Mouse (Mus musculus): Measurements from ENCODE around the gene Hivep2. TPM values are rescaled to one million over a fixed set of nuclear protein-coding genes. Genes with fewer than 3 reads are reported as not detected.
A peak's percentile ranks its signal among the peaks of the same experiment; 100 is the strongest.

Hivep2 gene
- polyA plus RNA-seq, 1 experiment from 2014 or later = 5.9 TPM

GRCm38 (mm10) chr10:13963908-13964500, 1.9 kb upstream of the Hivep2 start:
- 16% methylated on average over 8 of the region's 8 CpGs for WGBS
- Histone ChIP-seq H3K4me3 (replicated peaks) (peak overlapping the region; percentile 80), H3K27me3 (peaks cover 12% of the 10 kb centered on the region), H3K36me3 (no peaks in the 10 kb centered on the region), H3K4me1 (peaks cover 9% of the 10 kb centered on the region; the same call in 1 of the 2 replicates), H3K9me3 (replicated peaks) (no peaks in the 10 kb centered on the region), H3K9ac (peak overlapping the region; percentile 82; the same call in 1 of the 2 replicates), H3K27ac (peak overlapping the region; percentile 96), H3K4me2 (peak overlapping the region; percentile 84)
- ATAC-seq (replicated peaks; ENCODE audit: low FRiP score) = no peak

- Histone ChIP-seq H3K9me3 (replicated peaks) (no peaks in the 10 kb centered on the region), H3K4me2 (peak overlapping the region; percentile 84), H3K27me3 (peaks cover 12% of the 10 kb centered on the region), H3K4me1 (peaks cover 9% of the 10 kb centered on the region; the same call in 1 of the 2 replicates), H3K4me3 (replicated peaks) (peak overlapping the region; percentile 80), H3K9ac (peak overlapping the region; percentile 82), H3K36me3 (no peaks in the 10 kb centered on the region), H3K27ac (peak overlapping the region; percentile 96)
- WGBS = 0% methylated on average over 65 of the region's 65 CpGs
- peak; percentile 40 for ATAC-seq (replicated peaks; ENCODE audit: low FRiP score)
Observed at GRCm38 (mm10) chr10:13964501-13965281, 1.2 kb upstream of the Hivep2 start.

GRCm38 (mm10) chr10:13965316-13965973, 430 bp upstream of the Hivep2 start:
- peak overlapping the region; percentile 96 for H3K27ac ChIP-seq
- peaks cover 12% of the 10 kb centered on the region for H3K27me3 ChIP-seq
- no peaks in the 10 kb centered on the region for H3K9me3 ChIP-seq (replicated peaks)
- peak; percentile 82 for ATAC-seq (replicated peaks; ENCODE audit: low FRiP score)
- H3K9ac ChIP-seq = peak overlapping the region; percentile 82
- H3K4me2 ChIP-seq = peak overlapping the region; percentile 84
- WGBS = under 1% methylated on average over 53 of the region's 54 CpGs
- peak overlapping the region; percentile 80 for H3K4me3 ChIP-seq (replicated peaks)
- H3K36me3 ChIP-seq = no peaks in the 10 kb centered on the region
- H3K4me1 ChIP-seq = peaks cover 9% of the 10 kb centered on the region; the same call in 1 of the 2 replicates

DNA sequence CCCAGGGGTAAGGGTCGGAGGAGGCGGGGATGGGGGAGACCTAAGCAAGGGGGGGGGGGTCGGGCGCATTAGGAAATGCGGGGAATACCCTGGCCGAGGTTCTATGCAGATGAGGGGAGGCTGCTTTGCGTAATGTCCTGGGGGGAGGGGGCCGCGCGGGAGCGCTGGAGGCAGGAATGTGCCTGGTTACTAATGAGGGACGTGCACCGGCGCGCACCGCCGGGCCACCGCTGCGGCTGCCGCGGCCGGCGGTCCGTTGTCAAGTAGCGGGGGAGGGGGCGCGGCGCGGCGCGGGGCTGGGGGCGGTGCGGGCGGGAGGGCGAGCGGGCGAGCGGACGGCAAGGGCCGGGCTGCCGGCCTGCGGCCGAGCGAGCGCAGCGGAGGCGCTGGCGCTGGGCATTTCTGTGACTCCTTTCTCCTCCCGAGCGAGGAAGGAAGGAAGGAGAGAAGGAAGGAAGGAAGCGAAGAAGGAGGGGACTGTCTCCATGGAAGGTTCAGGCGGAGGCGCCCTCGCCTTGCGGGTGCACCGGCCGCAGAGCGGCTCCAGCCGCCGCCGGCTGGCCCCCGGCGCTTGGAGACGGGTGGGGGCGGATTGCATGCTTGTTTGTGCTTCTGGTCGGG, 1.1 kb downstream of the Hivep2 start:
- under 1% methylated on average over 61 of the region's 66 CpGs for WGBS
- ATAC-seq (replicated peaks; ENCODE audit: low FRiP score) = peak; percentile 40
- Histone ChIP-seq H3K27me3 (peaks cover 9% of the 10 kb centered on the region), H3K4me1 (peaks cover 9% of the 10 kb centered on the region; the same call in 1 of the 2 replicates), H3K4me2 (peak overlapping the region; percentile 84), H3K9ac (peak overlapping the region; percentile 82), H3K27ac (peak overlapping the region; percentile 96), H3K36me3 (no peaks in the 10 kb centered on the region), H3K9me3 (replicated peaks) (no peaks in the 10 kb centered on the region), H3K4me3 (replicated peaks) (peak overlapping the region; percentile 80)

GRCm38 (mm10) chr10:13967451-13968233, 1.8 kb downstream of the Hivep2 start:
- peaks cover 6% of the 10 kb centered on the region for H3K27me3 ChIP-seq

GRCm38 (mm10) chr10:13968234-13968555, 2.3 kb downstream of the Hivep2 start:
- peak overlapping the region; percentile 84 for H3K4me2 ChIP-seq
- H3K27ac ChIP-seq = peak overlapping the region; percentile 96
- H3K9ac ChIP-seq = peak overlapping the region; percentile 82; the same call in 1 of the 2 replicates
- H3K27me3 ChIP-seq = peaks cover under 1% of the 10 kb centered on the region; the same call in 1 of the 2 replicates
- no peaks in the 10 kb centered on the region for H3K36me3 ChIP-seq
- no peak for ATAC-seq (replicated peaks; ENCODE audit: low FRiP score)
- peak overlapping the region; percentile 80 for H3K4me3 ChIP-seq (replicated peaks)
- no peaks in the 10 kb centered on the region for H3K9me3 ChIP-seq (replicated peaks)
- WGBS = 13% methylated on average over 5 of the region's 5 CpGs
- peaks cover 9% of the 10 kb centered on the region; the same call in 1 of the 2 replicates for H3K4me1 ChIP-seq

More at GRCm38 (mm10) chr10:13967451-13968233, 1.8 kb downstream of the Hivep2 start:
- Histone ChIP-seq H3K9ac (peak overlapping the region; percentile 82), H3K9me3 (replicated peaks) (no peaks in the 10 kb centered on the region), H3K4me2 (peak overlapping the region; percentile 84), H3K36me3 (no peaks in the 10 kb centered on the region), H3K4me3 (replicated peaks) (peak overlapping the region; percentile 80), H3K27ac (peak overlapping the region; percentile 96), H3K4me1 (peaks cover 9% of the 10 kb centered on the region; the same call in 1 of the 2 replicates)
- peak; percentile 46 for ATAC-seq (replicated peaks; ENCODE audit: low FRiP score)
- WGBS = under 1% methylated on average over 36 of the region's 36 CpGs

DNA sequence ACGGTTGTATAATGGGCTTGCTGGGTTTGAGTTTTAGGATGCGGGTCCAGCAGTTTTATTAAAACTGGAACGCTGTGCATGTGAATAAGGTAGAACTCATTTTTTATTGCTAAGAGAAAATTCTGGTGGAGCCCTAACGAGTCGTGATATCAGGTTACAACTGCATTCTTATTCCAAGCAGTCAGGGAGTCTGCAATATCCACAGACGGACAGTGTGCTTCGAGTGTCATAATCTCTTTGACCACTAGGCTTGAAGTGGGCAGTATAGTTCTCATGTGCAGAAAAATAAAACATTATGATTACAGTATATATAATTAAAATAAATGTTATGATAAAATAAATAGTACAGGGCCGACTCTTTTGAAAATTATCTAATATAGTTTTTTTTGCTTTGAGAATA, 3.1 kb downstream of the Hivep2 start:
- no peak overlapping the region for H3K9ac ChIP-seq
- H3K36me3 ChIP-seq = no peaks in the 10 kb centered on the region
- no peak overlapping the region for H3K4me3 ChIP-seq (replicated peaks)
- H3K4me2 ChIP-seq = peak overlapping the region; percentile 31; the same call in 1 of the 2 replicates
- H3K27me3 ChIP-seq = no peaks in the 10 kb centered on the region
- no peak for ATAC-seq (replicated peaks; ENCODE audit: low FRiP score)
- H3K9me3 ChIP-seq (replicated peaks) = no peaks in the 10 kb centered on the region
- peaks cover 9% of the 10 kb centered on the region; the same call in 1 of the 2 replicates for H3K4me1 ChIP-seq
- H3K27ac ChIP-seq = no peak overlapping the region
- 20% methylated on average over 8 of the region's 8 CpGs for WGBS

GRCm38 (mm10) chr10:13970321-13970720, 4.4 kb downstream of the Hivep2 start:
- Histone ChIP-seq H3K4me2 (no peak overlapping the region), H3K27me3 (no peaks in the 10 kb centered on the region), H3K4me1 (peaks cover 13% of the 10 kb centered on the region), H3K9me3 (replicated peaks) (no peaks in the 10 kb centered on the region), H3K27ac (no peak overlapping the region), H3K36me3 (no peaks in the 10 kb centered on the region), H3K9ac (no peak overlapping the region), H3K4me3 (replicated peaks) (no peak overlapping the region)
- ATAC-seq (replicated peaks; ENCODE audit: low FRiP score) = no peak
- WGBS = 72% methylated on average over 3 of the region's 3 CpGs

GRCm38 (mm10) chr10:13971268-13971667, 5.4 kb downstream of the Hivep2 start:
- Histone ChIP-seq H3K4me2 (no peak overlapping the region), H3K4me1 (peaks cover 14% of the 10 kb centered on the region), H3K4me3 (replicated peaks) (no peak overlapping the region), H3K27ac (no peak overlapping the region), H3K9ac (no peak overlapping the region), H3K27me3 (no peaks in the 10 kb centered on the region), H3K9me3 (replicated peaks) (no peaks in the 10 kb centered on the region), H3K36me3 (no peaks in the 10 kb centered on the region)
- ATAC-seq (replicated peaks; ENCODE audit: low FRiP score) = no peak
- WGBS = 45% methylated on average over 5 of the region's 5 CpGs

GRCm38 (mm10) chr10:13973563-13974179, 7.8 kb downstream of the Hivep2 start:
- Histone ChIP-seq H3K27ac (no peak overlapping the region), H3K9ac (no peak overlapping the region), H3K4me1 (peaks cover 10% of the 10 kb centered on the region), H3K4me2 (no peak overlapping the region), H3K4me3 (replicated peaks) (no peak overlapping the region), H3K27me3 (no peaks in the 10 kb centered on the region), H3K9me3 (replicated peaks) (no peaks in the 10 kb centered on the region), H3K36me3 (no peaks in the 10 kb centered on the region)
- ATAC-seq (replicated peaks; ENCODE audit: low FRiP score) = no peak
- WGBS = 81% methylated on average over 7 of the region's 7 CpGs

DNA sequence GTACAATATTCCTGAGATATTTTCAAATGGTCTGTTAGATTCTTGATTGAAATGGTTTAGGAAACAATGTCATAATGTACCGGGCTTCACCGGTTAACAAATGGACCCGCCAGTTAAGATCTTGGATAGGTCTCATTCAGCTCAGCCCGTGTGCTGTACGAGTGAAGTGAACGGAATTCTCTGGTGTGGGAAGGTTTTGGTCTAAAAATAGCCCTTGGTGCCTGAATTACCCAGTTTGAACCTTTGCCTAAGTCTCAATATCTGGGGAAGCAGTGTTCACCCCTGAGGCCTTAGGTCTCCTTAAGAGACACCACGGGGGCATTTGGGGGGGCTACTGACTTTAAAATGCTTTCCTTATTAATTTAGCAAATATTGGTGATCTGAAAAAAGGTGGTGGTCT, 8.6 kb downstream of the Hivep2 start:
- H3K36me3 ChIP-seq = no peaks in the 10 kb centered on the region
- no peak overlapping the region for H3K4me3 ChIP-seq (replicated peaks)
- no peak overlapping the region for H3K4me2 ChIP-seq
- peaks cover 7% of the 10 kb centered on the region; the same call in 1 of the 2 replicates for H3K4me1 ChIP-seq
- H3K9ac ChIP-seq = no peak overlapping the region
- no peak for ATAC-seq (replicated peaks; ENCODE audit: low FRiP score)
- no peak overlapping the region for H3K27ac ChIP-seq
- WGBS = 70% methylated on average over 7 of the region's 7 CpGs
- H3K27me3 ChIP-seq = no peaks in the 10 kb centered on the region
- no peaks in the 10 kb centered on the region for H3K9me3 ChIP-seq (replicated peaks)

All from kidney, embryonic 15.5 days (tissue).